Mouse (Mus musculus) left cerebral cortex, adult 18-20 months (tissue): ENCODE results near the gene Gm9049. TPM values are rescaled to one million over a fixed set of nuclear protein-coding genes. Genes with fewer than 3 reads are reported as not detected.
"Not testable (repeated sequence)": the region's sequence is repeated elsewhere in the genome, so short reads cannot be mapped to it uniquely, and the experiment has no call there.

Source experiments
- DNase-seq, 2 experiments: peaks; one replicate each; pipeline ENCODE4 v3.0.0; 2021 to 2022; ENCODE audit warnings: low spot score in 2 of 2, mixed read lengths in 1 of 2
- long read RNA-seq, 2 experiments: library from polyadenylated mRNA; stranded (forward); transcript quantifications; one replicate each; pipeline ENCODE4 v2.0.0; 2021
- total RNA-seq, 2 experiments: library from RNA; stranded (reverse); gene quantifications; 2 replicates each; pipeline ENCODE4 v1.2.3; 2021

The Gm9049 gene
- not detected for total RNA-seq
- long read RNA-seq, experiment 1: 0 reads
- long read RNA-seq, experiment 2: 0 reads

GRCm38 (mm10) chr10:118354005-118354404, at the start of gene Gm9049:
Gene Gm9049, minus strand, starts transcription at chr10:118354105.
- not testable (repeated sequence) for DNase-seq

GRCm38 (mm10) chr10:118399917-118400316, 46.0 kb upstream of the Gm9049 start:
- peak; percentile 6 for DNase-seq

GRCm38 (mm10) chr10:118370443-118370842, 16.5 kb upstream of the Gm9049 start:
- DNase-seq: peak; percentile 81 to 84

- no peak for DNase-seq
Observed at GRCm38 (mm10) chr10:118369518-118369917, 15.6 kb upstream of the Gm9049 start.

GRCm38 (mm10) chr10:118348579-118348978, 5.3 kb downstream of the Gm9049 start, which contains the start of gene Gm9048:
Gene Gm9048, minus strand, starts transcription at chr10:118348679.
- DNase-seq: not testable (repeated sequence)

GRCm38 (mm10) chr10:118343155-118343554, 10.8 kb downstream of the Gm9049 start, which contains the start of gene Gm9046:
Gene Gm9046, minus strand, starts transcription at chr10:118343255.
- DNase-seq: not testable (repeated sequence)

GRCm38 (mm10) chr10:118337731-118338130, 16.2 kb downstream of the Gm9049 start, which contains the start of gene Gm9045:
Gene Gm9045, minus strand, starts transcription at chr10:118337831.
- DNase-seq: not testable (repeated sequence)

- not testable (repeated sequence) for DNase-seq
Observed at GRCm38 (mm10) chr10:118332308-118332707, 21.6 kb downstream of the Gm9049 start, which contains the start of gene Gm9044. Gene Gm9044, minus strand, starts transcription at chr10:118332408.

GRCm38 (mm10) chr10:118326869-118327268, 27.0 kb downstream of the Gm9049 start, which contains the start of gene Gm9040:
Gene Gm9040, minus strand, starts transcription at chr10:118326969.
- not testable (repeated sequence) for DNase-seq

GRCm38 (mm10) chr10:118319024-118319423, 34.9 kb downstream of the Gm9049 start:
- DNase-seq: no peak

GRCm38 (mm10) chr10:118302133-118302532, 51.8 kb downstream of the Gm9049 start:
- DNase-seq: not testable (repeated sequence)

Other genes with a start within 250 kb of the Gm9049 start
- gene Mdm1, start 212.3 kb downstream of the Gm9049 start, total RNA-seq: 1 to 10 TPM; 7.6 to 7.8 TPM
- gene Il22, start 149.2 kb downstream of the Gm9049 start, total RNA-seq: not detected
- under 1 TPM; 0.77 to 0.86 TPM for gene Gm32717, start 113.3 kb downstream of the Gm9049 start, total RNA-seq
- under 1 TPM; 0.77 to 0.86 TPM for gene Gm32802, start 95.4 kb downstream of the Gm9049 start, total RNA-seq
- not detected for gene Iltifb, start 59.1 kb downstream of the Gm9049 start, total RNA-seq
- gene Gm9040, start 27.1 kb downstream of the Gm9049 start, total RNA-seq: not detected
- not detected for gene Gm9044, start 21.7 kb downstream of the Gm9049 start, total RNA-seq
- not detected for gene Gm9045, start 16.3 kb downstream of the Gm9049 start, total RNA-seq
- not detected for gene Gm9046, start 10.8 kb downstream of the Gm9049 start, total RNA-seq
- not detected for gene Gm9048, start 5.4 kb downstream of the Gm9049 start, total RNA-seq
- gene Ifng, start 86.9 kb upstream of the Gm9049 start, total RNA-seq: not detected